ENCODE assay signal across 31 mouse cellular contexts in the genomic region with DNA sequence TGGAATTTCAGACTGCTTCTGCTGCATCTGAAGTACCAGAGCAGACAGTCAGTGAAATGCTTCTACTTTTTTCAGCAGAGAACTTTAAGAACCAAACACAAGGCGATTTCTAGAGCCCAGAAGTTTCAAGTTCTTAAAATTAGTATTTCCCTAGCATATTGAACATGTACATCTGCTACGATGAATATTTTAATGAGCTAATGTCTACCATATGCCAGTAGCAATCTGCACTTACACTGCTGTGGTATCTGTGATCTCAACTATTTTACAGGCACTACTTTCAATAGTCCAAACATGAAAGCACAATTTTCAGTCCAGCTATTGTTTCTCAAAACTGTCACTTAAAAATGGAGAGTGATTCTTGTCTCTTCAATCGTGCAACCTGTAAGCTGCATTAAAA.
DNase-seq lines count a peak whose midpoint lies in the region; ATAC-seq and TF ChIP-seq lines count a peak whose summit lies in the region.
"Had no signal": no experiment of that assay in that cellular context is flagged by ENCODE, and none has a peak within 500 bp of the region (broad histone marks: within the 10 kb centered on the region; RNA-seq: fewer than 3 reads in every experiment).

No protein-coding gene starts in this region.

- DNase-seq in forebrain, embryonic 10.5 days (ENCODE audit: extremely low spot score, low spot score), result no peak
- DNase-seq in frontal cortex, postnatal 36 days (ENCODE audit: low spot score in 2 of 2), result no peak
- DNase-seq in layer of hippocampus, adult 9-10 months (ENCODE audit: low spot score), result peak; percentile 33
- DNase-seq in layer of hippocampus, postnatal 36 days, result no peak
- DNase-seq in brain, embryonic 14.5 days (ENCODE audit: low read depth), result peak; percentile 52
- no peak for DNase-seq in cerebellum, adult 11-12 months
- DNase-seq: adrenal gland, postnatal 10 days; adrenal gland, postnatal 36 days; B cell, adult 2 months; cerebellum, adult 18-20 months; cerebellum, adult 9-10 months; cerebellum, postnatal 25 days; forebrain, postnatal 0 days; gastrocnemius, postnatal 10 days; gastrocnemius, postnatal 36 days; heart, adult 2 months; heart, postnatal 14 days; heart, postnatal 4 days; kidney, adult 18-20 months had no signal

- H3K4me3 ChIP-seq in forebrain, embryonic 13.5 days, result no peak overlapping the region
- H3K4me3 ChIP-seq in forebrain, embryonic 10.5 days, result no peak overlapping the region
- H3K4me3 ChIP-seq: embryonic facial prominence, embryonic 15.5 days; heart, adult 2 months; heart, embryonic 10.5 days; heart, embryonic 13.5 days had no signal

- H3K27me3 ChIP-seq in forebrain, embryonic 13.5 days, result no peaks in the 10 kb centered on the region
- no peaks in the 10 kb centered on the region for H3K27me3 ChIP-seq in forebrain, embryonic 10.5 days (ENCODE audit: poor library complexity, severe bottlenecking)
- H3K27me3 ChIP-seq: CH12.LX; embryonic facial prominence, embryonic 15.5 days; heart, embryonic 13.5 days; Patski had no signal

- ATAC-seq in forebrain, embryonic 13.5 days, result peak; percentile 58; the same call in 1 of the 2 replicates
- ATAC-seq in frontal cortex, adult (ENCODE audit: low TSS enrichment), result peak; percentile 50
- ATAC-seq: forebrain, postnatal 0 days; hindbrain, postnatal 0 days; inflammation-experienced regulatory T-cells, adult 6 months; intestine, embryonic 16.5 days; Patski had no signal

- H3K4me2 ChIP-seq in forebrain, embryonic 13.5 days, result no peak overlapping the region
- H3K4me2 ChIP-seq: embryonic facial prominence, embryonic 15.5 days; heart, embryonic 13.5 days; hindbrain, embryonic 14.5 days had no signal

- no peak for TF ChIP-seq POLR2A in brain, embryonic 14.5 days (IDR thresholded peaks at IDR 0.05; ENCODE audit: borderline replicate concordance, extremely low read depth, insufficient read depth, insufficient read length, poor library complexity, severe bottlenecking)

- no peaks in the 10 kb centered on the region for H3K4me1 ChIP-seq in forebrain, embryonic 13.5 days
- H3K4me1 ChIP-seq in forebrain, embryonic 10.5 days, result no peaks in the 10 kb centered on the region
- H3K4me1 ChIP-seq: embryonic facial prominence, embryonic 15.5 days; heart, embryonic 10.5 days had no signal

- WGBS in forebrain, embryonic 13.5 days, result 69% methylated on average over 3 of the region's 3 CpGs
- 85% methylated on average over 3 of the region's 3 CpGs for WGBS in forebrain, embryonic 10.5 days

- H3K9me3 ChIP-seq in forebrain, embryonic 13.5 days (replicated peaks), result no peaks in the 10 kb centered on the region
- no peaks in the 10 kb centered on the region for H3K9me3 ChIP-seq in forebrain, embryonic 10.5 days
- H3K9me3 ChIP-seq: embryonic facial prominence, embryonic 15.5 days; G1E; heart, embryonic 10.5 days; heart, embryonic 13.5 days had no signal

- no peak for TF ChIP-seq CTCF in brain, embryonic 14.5 days (IDR thresholded peaks at IDR 0.05; ENCODE audit: borderline replicate concordance, extremely low read depth, insufficient read depth, insufficient read length)

- H3K27ac ChIP-seq in forebrain, embryonic 13.5 days, result no peak overlapping the region
- H3K27ac ChIP-seq in forebrain, embryonic 10.5 days, result no peak overlapping the region
- H3K27ac ChIP-seq: embryonic facial prominence, embryonic 15.5 days; heart, adult 2 months; heart, embryonic 10.5 days; heart, embryonic 13.5 days; hindbrain, embryonic 14.5 days; hindbrain, postnatal 0 days had no signal

- no peak overlapping the region for H3K9ac ChIP-seq in forebrain, embryonic 13.5 days
- H3K9ac ChIP-seq: embryonic facial prominence, embryonic 15.5 days; forebrain, postnatal 0 days; heart, embryonic 13.5 days; hindbrain, embryonic 14.5 days had no signal

- no peaks in the 10 kb centered on the region for H3K36me3 ChIP-seq in forebrain, embryonic 13.5 days (ENCODE audit: poor library complexity, severe bottlenecking)
- H3K36me3 ChIP-seq in forebrain, embryonic 10.5 days (replicated peaks), result no peaks in the 10 kb centered on the region
- H3K36me3 ChIP-seq: embryonic facial prominence, embryonic 15.5 days; G1E; heart, embryonic 10.5 days; heart, embryonic 13.5 days had no signal

Comparison
In these comparisons a context has a peak if more than half of its experiments do, and no peak if none do; other contexts are left out.
1. DNase-seq: peak in layer of hippocampus, adult 9-10 months (single experiment) and brain, embryonic 14.5 days (single experiment); none in forebrain, embryonic 10.5 days (single experiment), frontal cortex, postnatal 36 days (0 of 2), layer of hippocampus, postnatal 36 days (0 of 2) and cerebellum, adult 11-12 months (single experiment).